Mouse (Mus musculus): ENCODE measurements at regions not wholly inside any gene's neighbourhood (a gene's known extent, or its start where the extent isn't known, plus 50 kb on each side); places are given as distances from the start of the nearest gene placed in this dataset.

- 40% methylated on average over 4 of the region's 4 CpGs for WGBS
- no peak for TF ChIP-seq CTCF (IDR thresholded peaks at IDR 0.05; ENCODE audit: low read depth)
- Histone ChIP-seq H3K9me3 (ENCODE audit: low read length) (no peaks in the 10 kb centered on the region), H3K36me3 (ENCODE audit: insufficient read depth) (no peaks in the 10 kb centered on the region), H3K27ac (ENCODE audit: low read depth, low read length) (no peak overlapping the region), H3K9ac (no peak overlapping the region), H3K4me2 (ENCODE audit: low read depth) (no peak overlapping the region), H3K4me1 (ENCODE audit: insufficient read depth) (no peaks in the 10 kb centered on the region), H3K27me3 (ENCODE audit: insufficient read depth, low read length) (no peaks in the 10 kb centered on the region), H3K4me3 (ENCODE audit: low read depth, low read length) (no peak overlapping the region)
- ATAC-seq (no peak), DNase-seq (no peak)
Measured at GRCm38 (mm10) chr9:61667453-61668074, 246.8 kb downstream of the Rplp1 start.

GRCm38 (mm10) chr9:61666761-61667332 is 247.5 kb downstream of the Rplp1 start:
- Histone ChIP-seq H3K27ac (ENCODE audit: low read depth, low read length) (no peak overlapping the region), H3K4me1 (ENCODE audit: insufficient read depth) (no peaks in the 10 kb centered on the region), H3K9me3 (ENCODE audit: low read length) (no peaks in the 10 kb centered on the region), H3K36me3 (ENCODE audit: insufficient read depth) (no peaks in the 10 kb centered on the region), H3K4me2 (ENCODE audit: low read depth) (no peak overlapping the region), H3K9ac (no peak overlapping the region), H3K4me3 (ENCODE audit: low read depth, low read length) (no peak overlapping the region), H3K27me3 (ENCODE audit: insufficient read depth, low read length) (no peaks in the 10 kb centered on the region)
- WGBS, result 89% methylated on average over 3 of the region's 3 CpGs
- TF ChIP-seq CTCF (IDR thresholded peaks at IDR 0.05; ENCODE audit: low read depth), result no peak
- no peak for DNase-seq
- no peak for ATAC-seq

GRCm38 (mm10) chr9:61666118-61666517 is 248.2 kb downstream of the Rplp1 start:
- DNase-seq, result no peak
- no peak for ATAC-seq
- WGBS, result 82% methylated on average over 6 of the region's 6 CpGs
- no peak for TF ChIP-seq CTCF (IDR thresholded peaks at IDR 0.05; ENCODE audit: low read depth)
- Histone ChIP-seq H3K4me1 (ENCODE audit: insufficient read depth) (no peaks in the 10 kb centered on the region), H3K27me3 (ENCODE audit: insufficient read depth, low read length) (no peaks in the 10 kb centered on the region), H3K36me3 (ENCODE audit: insufficient read depth) (no peaks in the 10 kb centered on the region), H3K4me2 (ENCODE audit: low read depth) (no peak overlapping the region), H3K27ac (ENCODE audit: low read depth, low read length) (no peak overlapping the region), H3K9me3 (ENCODE audit: low read length) (no peaks in the 10 kb centered on the region), H3K4me3 (ENCODE audit: low read depth, low read length) (no peak overlapping the region), H3K9ac (no peak overlapping the region)

GRCm38 (mm10) chr9:61665254-61665653 is 249.1 kb downstream of the Rplp1 start:
- Histone ChIP-seq H3K4me3 (ENCODE audit: low read depth, low read length) (no peak overlapping the region), H3K27ac (ENCODE audit: low read depth, low read length) (no peak overlapping the region), H3K9ac (no peak overlapping the region), H3K36me3 (ENCODE audit: insufficient read depth) (no peaks in the 10 kb centered on the region), H3K4me1 (ENCODE audit: insufficient read depth) (no peaks in the 10 kb centered on the region), H3K9me3 (ENCODE audit: low read length) (no peaks in the 10 kb centered on the region), H3K27me3 (ENCODE audit: insufficient read depth, low read length) (no peaks in the 10 kb centered on the region), H3K4me2 (ENCODE audit: low read depth) (no peak overlapping the region)
- 92% methylated on average over 5 of the region's 5 CpGs for WGBS
- DNase-seq (no peak), ATAC-seq (no peak)
- no peak for TF ChIP-seq CTCF (IDR thresholded peaks at IDR 0.05; ENCODE audit: low read depth)

- Histone ChIP-seq H3K4me2 (ENCODE audit: low read depth) (no peak overlapping the region), H3K36me3 (ENCODE audit: insufficient read depth) (no peaks in the 10 kb centered on the region), H3K27ac (ENCODE audit: low read depth, low read length) (no peak overlapping the region), H3K4me3 (ENCODE audit: low read depth, low read length) (no peak overlapping the region), H3K27me3 (ENCODE audit: insufficient read depth, low read length) (no peaks in the 10 kb centered on the region), H3K9ac (no peak overlapping the region), H3K9me3 (ENCODE audit: low read length) (no peaks in the 10 kb centered on the region), H3K4me1 (ENCODE audit: insufficient read depth) (no peaks in the 10 kb centered on the region)
- no peak for TF ChIP-seq CTCF (IDR thresholded peaks at IDR 0.05; ENCODE audit: low read depth)
- no peak for DNase-seq
- ATAC-seq, result no peak
- WGBS, result 91% methylated on average over 10 of the region's 10 CpGs
Measured at GRCm38 (mm10) chr9:61664000-61664622, 250.2 kb downstream of the Rplp1 start.

- H3K4me1 ChIP-seq (ENCODE audit: insufficient read depth), result no peaks in the 10 kb centered on the region
- H3K4me2 ChIP-seq (ENCODE audit: low read depth), result no peak overlapping the region
- H3K27me3 ChIP-seq (ENCODE audit: insufficient read depth, low read length), result no peaks in the 10 kb centered on the region
- no peak for TF ChIP-seq CTCF (IDR thresholded peaks at IDR 0.05; ENCODE audit: low read depth)
- ATAC-seq, result no peak
- no peak overlapping the region for H3K4me3 ChIP-seq (ENCODE audit: low read depth, low read length)
- H3K9me3 ChIP-seq (ENCODE audit: low read length), result no peaks in the 10 kb centered on the region
- 73% methylated on average over 12 of the region's 12 CpGs for WGBS
- no peak overlapping the region for H3K27ac ChIP-seq (ENCODE audit: low read depth, low read length)
- H3K9ac ChIP-seq, result no peak overlapping the region
- DNase-seq, result no peak
- H3K36me3 ChIP-seq (ENCODE audit: insufficient read depth), result no peaks in the 10 kb centered on the region
Measured at GRCm38 (mm10) chr9:61662055-61663028, 252.0 kb downstream of the Rplp1 start.
